Mouse (Mus musculus): ENCODE measurements around the gene S100a1. TPM values are rescaled to one million over a fixed set of nuclear protein-coding genes. Genes with fewer than 3 reads are reported as not detected.
A peak's percentile ranks its signal among the peaks of the same experiment; 100 is the strongest.

The S100a1 gene
- polyA plus RNA-seq, 1 experiment = not detected

DNA sequence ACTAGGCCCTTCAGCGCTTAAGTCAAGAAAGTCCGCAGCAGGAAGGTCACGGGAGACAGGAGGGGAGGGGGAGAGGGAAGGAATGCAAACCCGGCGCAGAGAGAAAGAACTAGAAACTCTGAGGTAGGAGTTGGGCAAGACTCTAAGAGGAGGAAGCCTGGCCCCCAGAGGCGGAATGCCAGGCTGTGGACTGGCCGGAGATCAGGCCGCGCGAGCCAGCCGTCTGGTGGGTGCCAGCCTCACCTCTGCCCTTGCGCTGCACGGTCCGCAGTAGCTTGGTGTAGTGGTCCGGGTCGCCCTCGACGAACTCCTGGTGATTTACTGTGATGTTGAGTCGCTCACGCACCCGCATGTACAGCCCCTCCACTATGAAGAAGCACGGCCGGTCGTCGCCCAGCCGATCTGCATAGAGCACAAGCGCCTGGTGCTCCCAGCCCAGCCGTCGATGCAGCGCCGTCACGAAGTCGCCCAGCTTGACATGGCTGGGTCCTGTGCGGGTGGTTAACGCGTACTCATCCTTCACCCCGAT, 49.6 kb downstream of the S100a1 start:
- H3K4me3 ChIP-seq (ENCODE audit: insufficient read depth, low read depth, low read length) = peak overlapping the region; percentile 58; the same call in 1 of the 2 replicates
- no peak overlapping the region for H3K27ac ChIP-seq (ENCODE audit: insufficient read depth, low read depth, low read length)
- WGBS = 33% methylated on average over 37 of the region's 37 CpGs
- TF ChIP-seq POLR2A (IDR thresholded peaks at IDR 0.05; ENCODE audit: insufficient read depth, low read depth, low read length) (no peak), CTCF (IDR thresholded peaks at IDR 0.05; ENCODE audit: insufficient read depth, low read depth, low read length) (no peak)
- H3K4me1 ChIP-seq (ENCODE audit: control insufficient read depth, insufficient read depth, low read length) = peaks cover 10% of the 10 kb centered on the region

DNA sequence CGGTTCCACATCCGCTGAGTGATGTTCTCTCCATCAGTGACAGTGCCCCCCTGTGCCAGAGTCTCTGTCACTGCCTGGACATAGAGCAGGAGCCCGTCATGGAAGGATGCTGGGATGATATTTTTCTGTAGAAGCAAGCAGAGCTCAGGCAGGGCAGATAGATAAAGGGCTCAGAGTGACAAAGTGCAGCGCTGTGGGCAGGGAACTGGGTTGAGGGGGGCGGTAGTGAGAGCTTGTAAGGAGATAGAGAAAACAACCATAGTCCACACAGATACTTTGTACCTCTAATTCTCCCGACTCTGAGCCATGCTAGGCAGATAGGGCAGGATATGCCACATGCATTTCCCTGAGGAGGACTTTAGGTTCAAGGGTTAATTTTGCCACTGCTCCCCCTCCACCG, 51.6 kb downstream of the S100a1 start:
- TF ChIP-seq POLR2A (IDR thresholded peaks at IDR 0.05; ENCODE audit: insufficient read depth, low read depth, low read length) (no peak), CTCF (IDR thresholded peaks at IDR 0.05; ENCODE audit: insufficient read depth, low read depth, low read length) (no peak)
- Histone ChIP-seq H3K4me1 (ENCODE audit: control insufficient read depth, insufficient read depth, low read length) (peaks cover 10% of the 10 kb centered on the region), H3K4me3 (ENCODE audit: insufficient read depth, low read depth, low read length) (no peak overlapping the region), H3K27ac (ENCODE audit: insufficient read depth, low read depth, low read length) (no peak overlapping the region)
- 55% methylated on average over 7 of the region's 7 CpGs for WGBS

DNA sequence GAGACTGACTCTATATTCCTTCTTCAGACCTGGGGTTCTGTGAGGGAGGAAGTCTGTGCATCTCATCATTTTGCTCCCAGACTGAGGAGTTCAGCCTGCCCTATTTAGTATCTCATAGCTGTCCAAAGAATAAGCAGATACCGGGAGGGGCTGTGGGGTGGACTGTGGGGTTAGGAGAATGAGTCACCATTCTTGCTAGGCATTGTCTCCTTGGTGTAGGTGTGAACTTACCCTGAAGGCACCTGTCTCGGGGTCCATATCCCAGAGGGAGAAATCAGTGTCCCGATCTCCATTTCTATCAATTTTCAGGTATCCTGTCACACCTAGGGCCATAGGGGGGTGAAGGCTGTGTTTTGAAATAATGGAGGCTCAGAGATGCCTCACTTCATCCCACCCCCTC, 52.3 kb downstream of the S100a1 start:
- Histone ChIP-seq H3K27ac (ENCODE audit: insufficient read depth, low read depth, low read length) (no peak overlapping the region), H3K4me1 (ENCODE audit: control insufficient read depth, insufficient read depth, low read length) (peaks cover 10% of the 10 kb centered on the region), H3K4me3 (ENCODE audit: insufficient read depth, low read depth, low read length) (no peak overlapping the region)
- no peak for TF ChIP-seq CTCF (IDR thresholded peaks at IDR 0.05; ENCODE audit: insufficient read depth, low read depth, low read length)
- TF ChIP-seq POLR2A (IDR thresholded peaks at IDR 0.05; ENCODE audit: insufficient read depth, low read depth, low read length) = no peak
- WGBS = 83% methylated on average over 3 of the region's 3 CpGs

Other genes starting within 250 kb of the S100a1 start
- not detected in 2 replicates for gene Dennd4b, start 249.2 kb downstream of the S100a1 start, polyA plus RNA-seq (2012; ENCODE audit: insufficient read depth, insufficient read length, low replicate concordance, missing spikeins)
- gene Gatad2b, start 221.2 kb downstream of the S100a1 start, polyA plus RNA-seq (2012; ENCODE audit: insufficient read depth, insufficient read length, low replicate concordance, missing spikeins) = 118 TPM in 1 of 2 replicates, not detected in the other
- gene Slc27a3, start 124.5 kb downstream of the S100a1 start, polyA plus RNA-seq (2012; ENCODE audit: insufficient read depth, insufficient read length, low replicate concordance, missing spikeins) = not detected in 2 replicates
- gene Ints3, start 80.8 kb downstream of the S100a1 start, polyA plus RNA-seq (2012; ENCODE audit: insufficient read depth, insufficient read length, low replicate concordance, missing spikeins) = not detected in 2 replicates
- not detected in 2 replicates for gene Npr1, start 48.5 kb downstream of the S100a1 start, polyA plus RNA-seq (2012; ENCODE audit: insufficient read depth, insufficient read length, low replicate concordance, missing spikeins)
- gene Ilf2, start 38.3 kb downstream of the S100a1 start, polyA plus RNA-seq (2012; ENCODE audit: insufficient read depth, insufficient read length, low replicate concordance, missing spikeins) = not detected in 2 replicates
- gene Snapin, start 23.4 kb downstream of the S100a1 start, polyA plus RNA-seq (2012; ENCODE audit: insufficient read depth, insufficient read length, low replicate concordance, missing spikeins) = not detected in 2 replicates
- 401 TPM in 1 of 2 replicates, not detected in the other for gene Chtop, start 4.9 kb downstream of the S100a1 start, polyA plus RNA-seq (2012; ENCODE audit: insufficient read depth, insufficient read length, low replicate concordance, missing spikeins)
- gene S100a13, start within 50 bp of the S100a1 start, polyA plus RNA-seq (2012; ENCODE audit: insufficient read depth, insufficient read length, low replicate concordance, missing spikeins) = not detected in 2 replicates
- gene S100a14, start 12.5 kb upstream of the S100a1 start, polyA plus RNA-seq (2012; ENCODE audit: insufficient read depth, insufficient read length, low replicate concordance, missing spikeins) = not detected in 2 replicates
- gene S100a16, start 22.9 kb upstream of the S100a1 start, polyA plus RNA-seq (2012; ENCODE audit: insufficient read depth, insufficient read length, low replicate concordance, missing spikeins) = not detected in 2 replicates
- gene S100a3, start 46.2 kb upstream of the S100a1 start, polyA plus RNA-seq (2012; ENCODE audit: insufficient read depth, insufficient read length, low replicate concordance, missing spikeins) = not detected in 2 replicates
- not detected in 2 replicates for gene S100a2, start 75.9 kb upstream of the S100a1 start, polyA plus RNA-seq (2012; ENCODE audit: insufficient read depth, insufficient read length, low replicate concordance, missing spikeins)
- gene Gm42674, start 87.5 kb upstream of the S100a1 start, polyA plus RNA-seq (2012; ENCODE audit: insufficient read depth, insufficient read length, low replicate concordance, missing spikeins) = not detected in 2 replicates
- gene S100a4, start 89.4 kb upstream of the S100a1 start, polyA plus RNA-seq (2012; ENCODE audit: insufficient read depth, insufficient read length, low replicate concordance, missing spikeins) = not detected in 2 replicates
- gene S100a5, start 94.1 kb upstream of the S100a1 start, polyA plus RNA-seq (2012; ENCODE audit: insufficient read depth, insufficient read length, low replicate concordance, missing spikeins) = not detected in 2 replicates
- not detected in 2 replicates for gene S100a6, start 98.5 kb upstream of the S100a1 start, polyA plus RNA-seq (2012; ENCODE audit: insufficient read depth, insufficient read length, low replicate concordance, missing spikeins)
- not detected in 2 replicates for gene S100a7a, start 139.6 kb upstream of the S100a1 start, polyA plus RNA-seq (2012; ENCODE audit: insufficient read depth, insufficient read length, low replicate concordance, missing spikeins)
- gene S100a8, start 154.6 kb upstream of the S100a1 start, polyA plus RNA-seq (2012; ENCODE audit: insufficient read depth, insufficient read length, low replicate concordance, missing spikeins) = not detected in 2 replicates
- gene S100a9, start 181.3 kb upstream of the S100a1 start, polyA plus RNA-seq (2012; ENCODE audit: insufficient read depth, insufficient read length, low replicate concordance, missing spikeins) = not detected in 2 replicates
- not detected in 2 replicates for gene Pglyrp4, start 212.5 kb upstream of the S100a1 start, polyA plus RNA-seq (2012; ENCODE audit: insufficient read depth, insufficient read length, low replicate concordance, missing spikeins)

Data from olfactory bulb, adult 2 months (tissue).